Mouse (Mus musculus) kidney, embryonic 16.5 days (tissue): ENCODE measurements around the gene Napb. TPM values are rescaled to one million over a fixed set of nuclear protein-coding genes. Genes with fewer than 3 reads are reported as not detected.

Experiments used
- ATAC-seq: fragments of 200-750 bp; cut with Nextera tagmentation; 2 replicates; pipeline ENCODE4 v1.8.0; 2017; ENCODE audit warnings: moderate TSS enrichment; ENCODE audit not compliant: low FRiP score, low TSS enrichment
- H3K27ac ChIP-seq: fragments of 300-500 bp; sonication (generic); 2 replicates; pipeline ENCODE4 v1.5.1; 2014; ENCODE audit warnings: low read length
- H3K27me3 ChIP-seq: fragments of 300-500 bp; sonication (generic); 2 replicates; pipeline ENCODE4 v1.6.1; 2014; ENCODE audit warnings: low read length, control low read depth, mixed read lengths; ENCODE audit not compliant: insufficient read depth
- H3K36me3 ChIP-seq: fragments of 300-500 bp; sonication (generic); 2 replicates; pipeline ENCODE4 v1.6.1; 2014; ENCODE audit warnings: low read length, control low read depth, mixed read lengths; ENCODE audit not compliant: insufficient read depth
- H3K4me1 ChIP-seq: fragments of 300-500 bp; sonication (generic); 2 replicates; pipeline ENCODE4 v1.6.1; 2014; ENCODE audit warnings: low read length, control low read depth, mixed read lengths; ENCODE audit not compliant: insufficient read depth
- H3K4me2 ChIP-seq: fragments of 300-500 bp; sonication (generic); replicated peaks from 2 replicates; pipeline ENCODE4 v1.6.1; 2014; ENCODE audit warnings: low read depth, low read length
- H3K4me3 ChIP-seq: fragments of 300-500 bp; sonication (generic); 2 replicates; pipeline ENCODE4 v1.5.1; 2014; ENCODE audit warnings: mild to moderate bottlenecking, low read length
- H3K9ac ChIP-seq: fragments of 300-500 bp; sonication (generic); replicated peaks from 2 replicates; pipeline ENCODE4 v1.6.1; 2014; ENCODE audit warnings: low read length
- H3K9me3 ChIP-seq: fragments of 300-500 bp; sonication (generic); 2 replicates; pipeline ENCODE4 v1.6.1; 2016; ENCODE audit warnings: low read length, control low read depth
- WGBS: fragments of 180-500 bp; shearing (Covaris S2); extraction: QIAGEN DNeasy Blood & Tissue Kit; methylation state at CpG from one replicate; pipeline ENCODE4 v1.1.7; 2014; 5-methylcytosine and 5-hydroxymethylcytosine counted together
- polyA plus RNA-seq: library from polyadenylated mRNA; unstranded; fragments of >200 nt; fragmentation: Nextera tagmentation; extraction: Ambion mirVana; gene quantifications from 2 replicates; pipeline ENCODE4 v1.2.1, GENCODE M21; 2015

The Napb gene
- polyA plus RNA-seq, 1 experiment from 2014 or later: 2.5 TPM

DNA sequence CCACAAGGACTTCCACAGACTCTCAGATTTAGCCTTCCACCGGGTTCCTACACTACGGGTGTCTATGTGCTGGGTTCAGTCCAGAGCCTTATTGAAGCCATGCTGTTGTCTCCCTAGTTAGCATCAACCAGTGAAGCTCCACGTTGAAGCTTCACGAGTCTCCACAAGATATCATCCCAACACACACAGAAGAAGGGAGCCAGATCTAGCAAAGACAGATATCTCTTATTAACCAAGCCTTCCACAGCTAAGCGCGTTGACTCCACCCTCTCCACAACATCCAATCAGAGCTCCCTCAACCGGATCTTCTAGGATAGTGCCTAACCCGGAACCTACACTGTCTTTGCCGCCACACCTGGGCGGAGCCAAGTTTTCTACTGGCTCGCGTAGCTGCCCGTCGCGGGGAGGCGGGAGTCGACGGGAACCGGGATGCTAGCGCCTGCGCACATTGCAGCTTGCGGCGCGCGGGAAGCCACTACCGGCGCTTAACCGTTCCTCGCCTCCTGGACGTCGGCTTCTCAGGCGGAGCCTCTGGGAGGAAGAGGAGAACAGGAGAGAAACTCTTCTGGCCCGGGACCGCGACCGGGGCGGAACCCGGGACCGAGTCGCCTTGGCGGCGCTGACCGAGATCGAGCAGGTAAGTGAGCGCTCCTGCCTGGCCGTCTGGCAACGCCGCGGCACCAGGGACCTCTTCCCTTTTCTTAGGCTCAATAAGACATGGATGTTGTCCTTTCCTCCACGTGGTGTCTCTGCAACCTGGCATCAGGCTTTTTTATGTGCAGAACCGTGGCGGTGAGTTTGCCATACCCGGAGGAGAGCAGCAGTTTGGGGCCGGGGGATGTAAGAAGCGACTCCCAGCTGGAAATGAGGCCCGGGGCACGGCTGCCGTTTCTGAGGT lies 59.8 kb downstream of the Napb start, which contains the start of gene Nxt1:
TSS of gene Nxt1 (plus strand) at position 403 of the 898 bp plus-strand sequence.
- WGBS: 1% methylated on average over 58 of the region's 58 CpGs
- H3K27me3 ChIP-seq: no peaks in the 10 kb centered on the region
- H3K4me3 ChIP-seq: peak within 1 kb of the TSS; percentile 82
- peaks cover 19% of the 10 kb centered on the region for H3K36me3 ChIP-seq
- H3K9ac ChIP-seq: peak within 1 kb of the TSS; percentile 87
- peak; percentile 100 for ATAC-seq
- peak within 1 kb of the TSS; percentile 88 for H3K4me2 ChIP-seq
- peaks cover 23% of the 10 kb centered on the region for H3K4me1 ChIP-seq
- no peaks in the 10 kb centered on the region for H3K9me3 ChIP-seq
- peak within 1 kb of the TSS; percentile 72 for H3K27ac ChIP-seq

DNA sequence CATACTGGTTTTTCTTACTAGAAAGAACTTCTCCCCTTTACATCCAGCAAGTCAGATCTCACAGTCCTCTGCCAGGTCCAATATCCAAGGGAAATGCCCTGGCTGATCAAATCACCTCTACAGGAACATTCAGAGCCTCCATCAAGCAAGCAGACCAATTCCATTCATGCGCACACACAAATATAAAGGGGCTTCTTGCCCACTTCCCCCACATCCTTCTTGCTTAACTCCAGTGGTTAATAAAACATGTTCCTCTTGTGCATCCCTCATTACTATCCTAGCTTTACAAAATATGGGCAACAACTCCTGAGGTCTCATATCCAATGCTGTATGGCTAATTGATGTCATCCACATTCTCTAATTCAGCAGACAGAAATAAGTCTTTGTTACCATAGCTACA lies 68.8 kb downstream of the Napb start:
- Histone ChIP-seq H3K9ac (no peak overlapping the region), H3K9me3 (no peaks in the 10 kb centered on the region), H3K36me3 (no peaks in the 10 kb centered on the region), H3K27me3 (no peaks in the 10 kb centered on the region), H3K4me3 (no peak overlapping the region), H3K4me2 (no peak overlapping the region), H3K4me1 (no peaks in the 10 kb centered on the region), H3K27ac (no peak overlapping the region)
- 91% methylated on average over 1 of the region's 1 CpGs for WGBS
- ATAC-seq: no peak

DNA sequence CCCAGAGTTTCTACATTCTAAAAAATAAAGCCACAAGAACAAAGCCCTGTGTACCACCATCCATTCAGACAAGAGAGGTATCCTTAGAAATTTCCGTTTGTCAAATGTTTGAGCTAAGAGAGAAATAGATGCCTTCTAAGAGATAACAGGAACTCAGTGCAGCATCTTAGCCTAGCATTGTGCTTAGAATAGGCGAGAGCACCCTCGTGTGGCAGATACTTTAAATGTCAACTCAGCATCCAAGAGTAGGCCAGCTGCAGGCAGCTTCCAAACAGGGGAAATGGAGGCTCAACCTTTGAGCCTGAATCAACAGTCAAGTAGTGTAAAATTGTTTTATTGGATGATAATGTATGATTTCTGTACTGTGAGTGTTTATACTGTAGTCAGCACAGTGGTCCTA lies 77.3 kb downstream of the Napb start:
- H3K4me3 ChIP-seq: no peak overlapping the region
- no peak overlapping the region for H3K4me2 ChIP-seq
- no peaks in the 10 kb centered on the region for H3K4me1 ChIP-seq
- H3K9me3 ChIP-seq: no peaks in the 10 kb centered on the region
- no peak overlapping the region for H3K9ac ChIP-seq
- H3K27ac ChIP-seq: no peak overlapping the region
- H3K27me3 ChIP-seq: no peaks in the 10 kb centered on the region
- H3K36me3 ChIP-seq: no peaks in the 10 kb centered on the region
- 0% methylated on average over 3 of the region's 3 CpGs for WGBS
- no peak for ATAC-seq

DNA sequence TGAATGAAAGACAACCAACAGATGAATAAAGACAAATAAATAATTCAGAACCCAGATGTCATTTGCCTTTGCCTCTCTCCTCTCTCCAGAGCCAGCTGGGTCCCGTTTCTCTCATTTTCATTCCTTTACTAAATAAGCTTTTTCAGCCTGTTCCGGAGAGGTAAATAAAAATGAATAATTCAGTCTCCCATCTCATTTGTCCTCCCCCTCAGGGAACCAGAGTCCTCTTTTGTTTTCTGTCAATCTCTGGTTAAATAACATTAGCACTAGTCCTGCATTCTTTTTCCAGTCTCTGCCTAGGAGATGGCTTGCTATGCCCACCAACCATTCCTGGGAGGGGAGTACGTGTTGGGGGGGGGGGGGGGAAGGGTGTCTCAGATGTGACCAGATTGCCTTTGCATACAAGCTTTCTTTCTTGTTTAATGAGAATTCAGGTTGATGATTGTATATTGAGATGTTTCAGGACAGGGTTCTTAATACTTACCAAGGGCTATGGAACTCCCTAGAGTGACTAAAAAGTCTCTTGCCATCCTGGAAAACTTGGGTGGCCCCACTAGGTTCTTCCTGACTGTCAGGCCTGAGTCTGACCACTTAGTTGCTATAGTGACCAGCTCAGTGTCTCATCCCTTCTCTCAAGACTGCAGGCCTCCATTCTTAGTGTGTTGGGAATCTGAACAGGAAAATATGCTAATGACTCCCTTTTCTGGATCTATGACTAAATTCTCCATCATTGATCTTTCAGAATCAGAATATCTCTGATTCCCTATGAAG lies 81.5 kb downstream of the Napb start:
- ATAC-seq: no peak
- H3K36me3 ChIP-seq: no peaks in the 10 kb centered on the region

DNA sequence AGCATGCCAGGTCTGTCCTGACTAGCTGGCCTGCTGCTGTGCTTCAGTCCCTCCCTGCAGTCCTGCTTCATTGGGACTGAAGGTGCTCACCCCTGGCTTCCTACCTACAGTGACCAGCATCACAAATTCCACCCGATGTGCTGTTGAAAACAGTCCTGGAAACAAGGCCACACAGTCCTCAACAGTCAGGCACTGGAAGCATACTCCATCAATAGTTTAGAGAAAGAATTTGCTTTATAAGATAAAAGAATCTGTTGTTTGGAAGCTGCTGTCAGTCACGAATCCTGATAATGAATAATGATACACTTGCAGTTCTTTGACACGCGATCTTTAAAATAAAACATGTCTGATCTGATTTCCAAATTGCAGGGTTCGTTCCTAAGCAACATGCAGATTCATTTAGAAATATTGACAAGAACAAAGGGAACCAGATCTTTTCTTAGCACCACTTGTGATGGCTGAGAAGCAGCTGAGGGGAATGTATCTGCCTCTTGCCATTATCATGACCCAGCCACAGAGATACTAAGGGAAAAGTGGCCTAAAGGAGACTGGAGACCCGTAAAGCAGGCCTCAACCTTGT lies 87.8 kb downstream of the Napb start:
- no peak overlapping the region for H3K9ac ChIP-seq
- no peaks in the 10 kb centered on the region for H3K9me3 ChIP-seq
- ATAC-seq: no peak
- no peaks in the 10 kb centered on the region for H3K27me3 ChIP-seq
- no peaks in the 10 kb centered on the region for H3K36me3 ChIP-seq
- H3K4me2 ChIP-seq: no peak overlapping the region
- H3K27ac ChIP-seq: no peak overlapping the region
- no peaks in the 10 kb centered on the region for H3K4me1 ChIP-seq
- no peak overlapping the region for H3K4me3 ChIP-seq
- 88% methylated on average over 6 of the region's 6 CpGs for WGBS

More for the DNA sequence above, 81.5 kb downstream of the Napb start:
- H3K27ac ChIP-seq: no peak overlapping the region
- H3K4me1 ChIP-seq: no peaks in the 10 kb centered on the region
- WGBS: 47% methylated on average over 3 of the region's 3 CpGs
- no peaks in the 10 kb centered on the region for H3K9me3 ChIP-seq
- no peak overlapping the region for H3K4me3 ChIP-seq
- no peaks in the 10 kb centered on the region for H3K27me3 ChIP-seq
- no peak overlapping the region for H3K4me2 ChIP-seq
- no peak overlapping the region for H3K9ac ChIP-seq

Other genes with a start within 250 kb of the Napb start
- 90.4 and 98.0 TPM in 2 replicates for gene Nxt1, start 59.9 kb downstream of the Napb start, polyA plus RNA-seq
- gene Gzf1, start 51.4 kb downstream of the Napb start, polyA plus RNA-seq: 25.2 and 25.7 TPM in 2 replicates
- gene Cstl1, start 17.9 kb upstream of the Napb start, polyA plus RNA-seq: not detected in 2 replicates
- not detected in 2 replicates for gene Cst11, start 39.0 kb upstream of the Napb start, polyA plus RNA-seq
- not detected in 2 replicates for gene 8030411F24Rik, start 49.5 kb upstream of the Napb start, polyA plus RNA-seq
- 0.32 TPM in 1 of 2 replicates, not detected in the other for gene Cst12, start 56.9 kb upstream of the Napb start, polyA plus RNA-seq
- 0.40 and 1.2 TPM in 2 replicates for gene Cst8, start 66.3 kb upstream of the Napb start, polyA plus RNA-seq
- gene Cst13, start 87.6 kb upstream of the Napb start, polyA plus RNA-seq: not detected in 2 replicates
- 0.97 TPM in 1 of 2 replicates, not detected in the other for gene Cst9, start 102.7 kb upstream of the Napb start, polyA plus RNA-seq
- not detected in 2 replicates for gene 9230104L09Rik, start 132.6 kb upstream of the Napb start, polyA plus RNA-seq
- 421 and 479 TPM in 2 replicates for gene Cst3, start 143.2 kb upstream of the Napb start, polyA plus RNA-seq